Mouse (Mus musculus) C2C12 (cell line): ENCODE results near the gene Pinlyp. TPM values are rescaled to one million over a fixed set of nuclear protein-coding genes. Genes with fewer than 3 reads are reported as not detected.

Experiments
- H3K27me3 ChIP-seq: one replicate; pipeline ENCODE4 v1.6.1; 2011; ENCODE audit not compliant: control insufficient read depth, insufficient read depth, insufficient read length
- H3K36me3 ChIP-seq: one replicate; pipeline ENCODE4 v1.6.1; 2011; ENCODE audit not compliant: control insufficient read depth, insufficient read depth
- H3K4me3 ChIP-seq: one replicate; pipeline ENCODE4 v1.5.1; 2011; ENCODE audit warnings: mild to moderate bottlenecking, control low read depth; ENCODE audit not compliant: poor library complexity, insufficient read depth, severe bottlenecking
- H3K79me2 ChIP-seq: one replicate; pipeline ENCODE4 v1.6.1; 2011; ENCODE audit not compliant: control insufficient read depth, insufficient read depth
- H3K79me3 ChIP-seq: one replicate; pipeline ENCODE4 v1.6.1; 2011; ENCODE audit warnings: low read depth, control low read depth
- H3ac ChIP-seq: one replicate; pipeline ENCODE3; 2011; ENCODE audit warnings: low read depth; ENCODE audit not compliant: control insufficient read depth, insufficient read length
- CEBPB ChIP-seq: IDR thresholded peaks from one replicate; pipeline ENCODE4 v1.6.1; 2011; ENCODE audit warnings: low read depth, mild to moderate bottlenecking, control low read depth, moderate library complexity
- CTCF ChIP-seq: IDR thresholded peaks from one replicate; pipeline ENCODE4 v1.5.1; 2011; ENCODE audit not compliant: control insufficient read depth, insufficient read depth, insufficient read length
- FOSL1 ChIP-seq: IDR thresholded peaks from one replicate; pipeline ENCODE4 v1.8.0; 2011; ENCODE audit warnings: mild to moderate bottlenecking, low read length; ENCODE audit not compliant: poor library complexity, insufficient read depth, severe bottlenecking
- MAX ChIP-seq: IDR thresholded peaks from one replicate; pipeline ENCODE4 v1.6.1; 2011; ENCODE audit warnings: mild to moderate bottlenecking, control low read depth
- MYOD1 ChIP-seq: IDR thresholded peaks from one replicate; pipeline ENCODE4 v1.6.1; 2011; ENCODE audit warnings: low read depth; ENCODE audit not compliant: control insufficient read depth, insufficient read length
- MYOG ChIP-seq: IDR thresholded peaks from one replicate; pipeline ENCODE4 v1.6.1; 2011; ENCODE audit not compliant: control insufficient read depth, insufficient read length; ENCODE audit errors: extremely low read depth
- USF1 ChIP-seq: IDR thresholded peaks from one replicate; pipeline ENCODE4 v1.6.1; 2011; ENCODE audit warnings: low read depth, mild to moderate bottlenecking, control low read depth, moderate library complexity
- polyA plus RNA-seq: library from polyadenylated mRNA; unstranded; fragments of >200 nt; fragmentation: generic; extraction: Trizol; gene quantifications from one replicate; pipeline ENCODE4 v1.2.1, GENCODE M21; 2012; ENCODE audit warnings: missing spikeins

The Pinlyp gene
- polyA plus RNA-seq, 1 experiment = 0.23 TPM

GRCm38 (mm10) chr7:24591735-24592134 lies 45.8 kb upstream of the Pinlyp start:
- TF ChIP-seq USF1 (no peak), CEBPB (no peak), MAX (no peak), CTCF (no peak), MYOD1 (no peak), FOSL1 (no peak), MYOG (no peak)
- Histone ChIP-seq H3K79me2 (no peaks in the 10 kb centered on the region), H3ac (no peak overlapping the region), H3K27me3 (no peaks in the 10 kb centered on the region), H3K36me3 (no peaks in the 10 kb centered on the region), H3K4me3 (no peak overlapping the region), H3K79me3 (no peaks in the 10 kb centered on the region)

DNA sequence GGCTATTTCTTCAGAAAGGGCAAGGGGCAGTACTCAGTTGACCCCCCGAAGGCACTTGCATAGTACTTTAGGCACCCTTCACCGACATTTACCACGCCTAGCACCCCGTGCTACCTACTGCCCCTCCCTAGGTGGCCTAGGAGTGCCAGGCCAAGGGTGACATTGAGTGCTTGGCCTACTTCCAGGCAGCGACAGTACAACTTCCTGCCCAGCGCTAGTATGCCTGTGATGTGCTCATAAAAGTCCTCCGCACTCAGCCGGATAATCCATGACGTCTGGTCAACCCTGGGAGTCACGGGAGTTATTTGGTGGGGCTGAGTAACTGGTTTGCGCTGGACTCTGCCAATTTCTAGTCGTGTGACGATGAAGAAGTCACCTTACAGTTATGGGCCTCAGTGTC lies 42.4 kb upstream of the Pinlyp start:
- Histone ChIP-seq H3K4me3 (no peak overlapping the region), H3K36me3 (no peaks in the 10 kb centered on the region), H3K79me3 (no peaks in the 10 kb centered on the region), H3ac (no peak overlapping the region), H3K79me2 (no peaks in the 10 kb centered on the region), H3K27me3 (no peaks in the 10 kb centered on the region)
- no peak for TF ChIP-seq FOSL1

DNA sequence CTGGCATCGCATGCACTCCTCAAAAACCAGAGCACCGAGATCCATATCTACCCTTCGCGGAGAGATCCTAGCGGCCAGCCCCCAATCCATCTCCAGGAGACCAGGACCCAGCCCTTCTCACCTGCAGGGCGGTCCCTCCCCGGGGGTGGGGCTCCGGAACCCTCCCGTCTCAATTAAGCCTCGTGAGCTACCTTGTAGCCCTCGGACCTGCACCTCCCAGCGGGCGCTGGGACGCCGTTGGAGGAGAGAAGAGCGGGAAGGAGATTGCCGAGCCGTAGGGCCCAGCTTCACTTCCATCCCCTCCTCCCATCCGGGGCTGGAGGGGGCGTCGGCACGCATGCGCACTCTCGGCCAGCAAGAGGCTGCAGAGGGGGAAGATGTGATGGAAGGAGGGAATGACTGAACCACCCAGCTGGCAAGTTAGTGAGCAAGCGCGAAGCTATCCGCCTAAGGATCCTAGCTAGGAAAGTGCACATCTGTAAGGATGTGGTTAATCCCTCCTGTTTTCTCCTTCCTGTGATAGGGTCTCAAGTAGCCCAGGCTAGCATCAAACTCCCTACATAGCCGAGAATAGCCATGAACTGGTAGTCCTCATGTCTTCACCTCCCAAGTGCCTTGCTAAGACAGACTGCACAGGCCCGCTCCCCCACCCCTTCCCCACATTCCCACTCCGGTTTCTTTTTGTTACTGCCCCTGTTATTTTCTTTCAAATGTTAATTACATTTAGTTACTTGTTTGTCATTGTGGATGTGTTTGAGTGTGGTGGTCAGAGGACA lies 41.6 kb upstream of the Pinlyp start, which contains the start of the genes Ethe1 and Zfp575:
Gene Ethe1 (plus strand): TSS at position 214 of the 776 bp plus-strand sequence.
Gene Zfp575 (minus strand): TSS at position 312 of the 776 bp plus-strand sequence.
- TF ChIP-seq MYOG = no peak
- no peak for TF ChIP-seq CTCF
- no peak for TF ChIP-seq MAX
- no peak for TF ChIP-seq USF1
- no peak for TF ChIP-seq MYOD1
- TF ChIP-seq CEBPB = no peak
- H3K4me3 ChIP-seq = no peak within 1 kb of the TSS

DNA sequence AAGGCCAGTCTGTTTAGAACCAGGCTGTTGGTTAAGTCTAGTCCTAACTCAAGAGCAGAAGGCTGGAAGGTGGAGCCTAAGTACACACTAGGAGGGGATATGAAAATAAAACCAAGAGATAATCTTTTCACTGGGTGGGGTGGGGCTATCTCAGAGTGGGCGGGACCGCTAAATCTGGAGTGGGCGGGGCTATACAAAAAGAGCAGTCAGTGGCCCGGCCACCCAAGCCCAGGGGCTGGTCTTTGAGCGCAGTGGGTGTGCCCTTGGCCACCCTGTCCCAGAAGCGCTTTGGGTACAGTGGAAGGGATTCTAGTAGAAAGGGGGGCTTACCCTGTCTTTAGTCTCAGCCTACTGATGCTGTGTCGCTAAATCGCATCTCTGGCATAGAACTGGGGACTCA lies 40.9 kb upstream of the Pinlyp start:
- Histone ChIP-seq H3K79me3 (no peaks in the 10 kb centered on the region), H3K4me3 (no peak overlapping the region), H3ac (no peak overlapping the region), H3K79me2 (no peaks in the 10 kb centered on the region), H3K27me3 (no peaks in the 10 kb centered on the region), H3K36me3 (no peaks in the 10 kb centered on the region)
- TF ChIP-seq USF1 (no peak), MYOD1 (no peak), MAX (no peak), MYOG (no peak), CTCF (no peak), CEBPB (no peak), FOSL1 (no peak)

More for the DNA sequence above, 41.6 kb upstream of the Pinlyp start, which contains the start of the genes Ethe1 and Zfp575:
- no peaks in the 10 kb centered on the region for H3K79me2 ChIP-seq
- no peaks in the 10 kb centered on the region for H3K79me3 ChIP-seq
- no peaks in the 10 kb centered on the region for H3K36me3 ChIP-seq
- H3K27me3 ChIP-seq = no peaks in the 10 kb centered on the region
- H3ac ChIP-seq = no peak within 1 kb of the TSS

DNA sequence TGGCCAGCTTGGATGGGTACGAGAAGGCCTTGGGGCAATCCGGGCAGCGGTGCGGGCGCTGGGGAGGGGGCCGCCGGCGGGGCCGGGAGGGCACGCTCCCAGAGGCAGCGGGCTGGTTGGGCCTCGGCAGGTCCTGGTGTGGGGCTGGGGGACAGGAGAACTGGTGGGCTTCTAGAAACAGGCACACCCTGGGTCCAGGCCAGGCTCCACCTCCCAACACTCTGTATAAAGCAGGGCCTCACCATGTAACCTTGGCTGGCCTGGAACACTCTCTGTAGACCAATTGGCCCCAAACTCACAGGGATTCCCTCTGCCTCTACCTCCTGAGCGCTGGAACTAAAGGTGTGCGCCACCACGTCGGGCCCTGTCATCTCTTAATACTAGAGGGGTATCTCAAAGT lies 40.1 kb upstream of the Pinlyp start:
- Histone ChIP-seq H3K27me3 (no peaks in the 10 kb centered on the region), H3ac (no peak overlapping the region), H3K79me3 (no peaks in the 10 kb centered on the region), H3K36me3 (no peaks in the 10 kb centered on the region), H3K79me2 (no peaks in the 10 kb centered on the region), H3K4me3 (no peak overlapping the region)
- TF ChIP-seq FOSL1 (no peak), CEBPB (no peak)

- no peak for TF ChIP-seq CTCF
- TF ChIP-seq MYOD1 = no peak
- no peak for TF ChIP-seq CEBPB
- TF ChIP-seq MYOG = no peak
- TF ChIP-seq USF1 = no peak
- TF ChIP-seq MAX = no peak
- TF ChIP-seq FOSL1 = no peak
- Histone ChIP-seq H3K79me2 (no peaks in the 10 kb centered on the region), H3K4me3 (no peak overlapping the region), H3K79me3 (no peaks in the 10 kb centered on the region), H3ac (no peak overlapping the region), H3K36me3 (no peaks in the 10 kb centered on the region), H3K27me3 (no peaks in the 10 kb centered on the region)
Measured at GRCm38 (mm10) chr7:24584876-24585275, 39.0 kb upstream of the Pinlyp start.
